Mouse (Mus musculus): ENCODE data around the gene Armc12.

DNA sequence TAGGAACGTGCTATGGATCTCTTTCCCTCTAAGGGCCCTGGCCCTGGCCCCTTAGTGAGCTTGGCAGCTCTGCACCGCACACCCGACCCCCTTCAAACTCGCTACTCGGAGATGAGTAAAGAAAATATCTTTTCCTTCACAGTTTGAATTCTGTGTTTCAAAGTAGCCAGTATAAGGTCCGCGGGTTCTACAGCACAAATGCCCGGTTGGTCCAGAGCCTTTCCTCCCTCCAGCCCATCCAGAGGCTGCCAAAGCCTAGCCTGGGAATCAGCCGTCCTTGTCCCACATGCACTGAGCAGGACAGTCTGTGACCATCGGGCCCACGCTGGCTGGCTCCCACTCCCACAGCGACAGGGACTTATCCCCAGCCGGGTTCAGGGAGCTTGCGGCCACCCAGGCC is 18.5 kb downstream of the Armc12 start, which contains the start of gene Clpsl2:
- TF ChIP-seq CTCF (IDR thresholded peaks at IDR 0.05; ENCODE audit: borderline replicate concordance, extremely low read depth, insufficient read depth, insufficient read length) (no peak), POLR2A (IDR thresholded peaks at IDR 0.05; ENCODE audit: borderline replicate concordance, extremely low read depth, insufficient read depth, insufficient read length, poor library complexity, severe bottlenecking) (no peak)

Data from brain, embryonic 14.5 days (tissue).